Mouse (Mus musculus): ENCODE results near the gene Fmnl2. TPM values are rescaled to one million over a fixed set of nuclear protein-coding genes. Genes with fewer than 3 reads are reported as not detected.

Fmnl2 gene
- polyA plus RNA-seq, 1 experiment from 2014 or later, result 17.1 TPM

GRCm38 (mm10) chr2:52964386-52964928 is 106.8 kb downstream of the Fmnl2 start:
- H3K27ac ChIP-seq, result no peak overlapping the region
- H3K9ac ChIP-seq, result no peak overlapping the region
- H3K36me3 ChIP-seq (ENCODE audit: poor library complexity, severe bottlenecking), result no peaks in the 10 kb centered on the region
- WGBS, result 31% methylated on average over 7 of the region's 7 CpGs
- no peak for ATAC-seq
- no peaks in the 10 kb centered on the region for H3K27me3 ChIP-seq
- no peak overlapping the region for H3K4me3 ChIP-seq
- H3K4me2 ChIP-seq, result no peak overlapping the region
- H3K4me1 ChIP-seq, result peaks cover 45% of the 10 kb centered on the region
- H3K9me3 ChIP-seq (replicated peaks), result no peaks in the 10 kb centered on the region

GRCm38 (mm10) chr2:52966227-52966626 is 108.6 kb downstream of the Fmnl2 start:
- H3K36me3 ChIP-seq (ENCODE audit: poor library complexity, severe bottlenecking), result no peaks in the 10 kb centered on the region

GRCm38 (mm10) chr2:52966820-52967460 is 109.3 kb downstream of the Fmnl2 start:
- H3K27me3 ChIP-seq, result no peaks in the 10 kb centered on the region
- 87% methylated on average over 12 of the region's 12 CpGs for WGBS
- H3K27ac ChIP-seq, result no peak overlapping the region
- H3K4me1 ChIP-seq, result peaks cover 34% of the 10 kb centered on the region
- H3K4me3 ChIP-seq, result no peak overlapping the region
- no peaks in the 10 kb centered on the region for H3K9me3 ChIP-seq (replicated peaks)
- no peak for ATAC-seq
- no peak overlapping the region for H3K4me2 ChIP-seq
- H3K9ac ChIP-seq, result no peak overlapping the region
- H3K36me3 ChIP-seq (ENCODE audit: poor library complexity, severe bottlenecking), result no peaks in the 10 kb centered on the region

More at GRCm38 (mm10) chr2:52966227-52966626, 108.6 kb downstream of the Fmnl2 start:
- 81% methylated on average over 5 of the region's 5 CpGs for WGBS
- no peak for ATAC-seq
- no peaks in the 10 kb centered on the region for H3K27me3 ChIP-seq
- peaks cover 34% of the 10 kb centered on the region for H3K4me1 ChIP-seq
- H3K9ac ChIP-seq, result no peak overlapping the region
- no peak overlapping the region for H3K4me3 ChIP-seq
- no peaks in the 10 kb centered on the region for H3K9me3 ChIP-seq (replicated peaks)
- H3K27ac ChIP-seq, result no peak overlapping the region
- H3K4me2 ChIP-seq, result no peak overlapping the region

GRCm38 (mm10) chr2:52967461-52967823 is 109.8 kb downstream of the Fmnl2 start:
- peaks cover 34% of the 10 kb centered on the region for H3K4me1 ChIP-seq
- 95% methylated on average over 5 of the region's 5 CpGs for WGBS
- H3K27me3 ChIP-seq, result no peaks in the 10 kb centered on the region
- no peak overlapping the region for H3K4me2 ChIP-seq
- no peak overlapping the region for H3K9ac ChIP-seq
- no peak for ATAC-seq
- H3K4me3 ChIP-seq, result no peak overlapping the region
- no peaks in the 10 kb centered on the region for H3K9me3 ChIP-seq (replicated peaks)
- H3K36me3 ChIP-seq (ENCODE audit: poor library complexity, severe bottlenecking), result no peaks in the 10 kb centered on the region
- H3K27ac ChIP-seq, result no peak overlapping the region

GRCm38 (mm10) chr2:52968884-52969283 is 111.2 kb downstream of the Fmnl2 start:
- Histone ChIP-seq H3K9me3 (replicated peaks) (no peaks in the 10 kb centered on the region), H3K4me2 (no peak overlapping the region), H3K4me1 (peaks cover 27% of the 10 kb centered on the region), H3K9ac (no peak overlapping the region), H3K27me3 (no peaks in the 10 kb centered on the region), H3K36me3 (ENCODE audit: poor library complexity, severe bottlenecking) (no peaks in the 10 kb centered on the region), H3K27ac (no peak overlapping the region), H3K4me3 (no peak overlapping the region)
- 92% methylated on average over 2 of the region's 2 CpGs for WGBS
- ATAC-seq, result no peak

- Histone ChIP-seq H3K36me3 (ENCODE audit: poor library complexity, severe bottlenecking) (no peaks in the 10 kb centered on the region), H3K27me3 (no peaks in the 10 kb centered on the region), H3K27ac (no peak overlapping the region), H3K4me2 (no peak overlapping the region), H3K4me3 (no peak overlapping the region), H3K9me3 (replicated peaks) (no peaks in the 10 kb centered on the region), H3K9ac (no peak overlapping the region), H3K4me1 (peaks cover 9% of the 10 kb centered on the region)
- 90% methylated on average over 6 of the region's 6 CpGs for WGBS
- no peak for ATAC-seq
Observed at GRCm38 (mm10) chr2:52974056-52974455, 116.4 kb downstream of the Fmnl2 start.

GRCm38 (mm10) chr2:52974776-52975175 is 117.1 kb downstream of the Fmnl2 start:
- H3K4me1 ChIP-seq, result peaks cover 16% of the 10 kb centered on the region
- H3K9me3 ChIP-seq (replicated peaks), result no peaks in the 10 kb centered on the region
- ATAC-seq, result no peak
- no peak overlapping the region for H3K4me3 ChIP-seq
- no peak overlapping the region for H3K27ac ChIP-seq
- H3K36me3 ChIP-seq (ENCODE audit: poor library complexity, severe bottlenecking), result no peaks in the 10 kb centered on the region
- no peak overlapping the region for H3K4me2 ChIP-seq
- no peaks in the 10 kb centered on the region for H3K27me3 ChIP-seq
- WGBS, result 86% methylated on average over 1 of the region's 1 CpGs
- no peak overlapping the region for H3K9ac ChIP-seq

GRCm38 (mm10) chr2:52977921-52978675 is 120.4 kb downstream of the Fmnl2 start:
- H3K4me1 ChIP-seq, result peaks cover 22% of the 10 kb centered on the region
- H3K27ac ChIP-seq, result no peak overlapping the region
- H3K4me2 ChIP-seq, result no peak overlapping the region
- H3K9ac ChIP-seq, result no peak overlapping the region
- H3K36me3 ChIP-seq (ENCODE audit: poor library complexity, severe bottlenecking), result no peaks in the 10 kb centered on the region
- ATAC-seq, result no peak
- WGBS, result 69% methylated on average over 6 of the region's 6 CpGs
- no peaks in the 10 kb centered on the region for H3K27me3 ChIP-seq
- no peaks in the 10 kb centered on the region for H3K9me3 ChIP-seq (replicated peaks)
- no peak overlapping the region for H3K4me3 ChIP-seq

GRCm38 (mm10) chr2:52978796-52979195 is 121.1 kb downstream of the Fmnl2 start:
- Histone ChIP-seq H3K9me3 (replicated peaks) (no peaks in the 10 kb centered on the region), H3K4me1 (peaks cover 22% of the 10 kb centered on the region), H3K27ac (no peak overlapping the region), H3K27me3 (no peaks in the 10 kb centered on the region), H3K9ac (no peak overlapping the region), H3K36me3 (ENCODE audit: poor library complexity, severe bottlenecking) (no peaks in the 10 kb centered on the region), H3K4me3 (no peak overlapping the region), H3K4me2 (no peak overlapping the region)
- ATAC-seq, result no peak
- 87% methylated on average over 2 of the region's 2 CpGs for WGBS

- Histone ChIP-seq H3K27me3 (no peaks in the 10 kb centered on the region), H3K9me3 (replicated peaks) (no peaks in the 10 kb centered on the region), H3K4me1 (peaks cover 22% of the 10 kb centered on the region), H3K4me2 (no peak overlapping the region), H3K27ac (peak overlapping the region; percentile 23; the same call in 1 of the 2 replicates), H3K9ac (no peak overlapping the region), H3K4me3 (no peak overlapping the region), H3K36me3 (ENCODE audit: poor library complexity, severe bottlenecking) (no peaks in the 10 kb centered on the region)
- ATAC-seq, result no peak
- 44% methylated on average over 4 of the region's 4 CpGs for WGBS
Observed at GRCm38 (mm10) chr2:52979280-52979763, 121.7 kb downstream of the Fmnl2 start.

GRCm38 (mm10) chr2:52981126-52981525 is 123.5 kb downstream of the Fmnl2 start:
- H3K27me3 ChIP-seq, result no peaks in the 10 kb centered on the region
- WGBS, result 90% methylated on average over 7 of the region's 7 CpGs
- H3K4me2 ChIP-seq, result no peak overlapping the region
- H3K27ac ChIP-seq, result no peak overlapping the region
- no peaks in the 10 kb centered on the region for H3K9me3 ChIP-seq (replicated peaks)
- H3K4me3 ChIP-seq, result no peak overlapping the region
- no peak for ATAC-seq
- H3K9ac ChIP-seq, result no peak overlapping the region
- peaks cover 33% of the 10 kb centered on the region for H3K4me1 ChIP-seq
- no peaks in the 10 kb centered on the region for H3K36me3 ChIP-seq (ENCODE audit: poor library complexity, severe bottlenecking)

- Histone ChIP-seq H3K4me3 (no peak overlapping the region), H3K9me3 (replicated peaks) (no peaks in the 10 kb centered on the region), H3K4me1 (peaks cover 33% of the 10 kb centered on the region), H3K9ac (no peak overlapping the region), H3K4me2 (no peak overlapping the region), H3K27ac (no peak overlapping the region), H3K36me3 (ENCODE audit: poor library complexity, severe bottlenecking) (no peaks in the 10 kb centered on the region), H3K27me3 (no peaks in the 10 kb centered on the region)
- 91% methylated on average over 8 of the region's 8 CpGs for WGBS
- no peak for ATAC-seq
Observed at GRCm38 (mm10) chr2:52981595-52981994, 123.9 kb downstream of the Fmnl2 start.

Measured in forebrain, embryonic 13.5 days (tissue).